Mouse (Mus musculus) G1E (cell line): Measurements from ENCODE around the gene Alkbh5.

Experiments used
- CTCF ChIP-seq: IDR thresholded peaks from 2 replicates; pipeline ENCODE4 v1.5.1; 2012; ENCODE audit warnings: low read depth, low read length, inconsistent platforms, mixed read lengths
- GATA1 ChIP-seq: IDR thresholded peaks from 2 replicates; pipeline ENCODE4 v1.6.1; 2012; ENCODE audit warnings: borderline replicate concordance, low read length, inconsistent platforms, mixed read lengths
- POLR2AphosphoS5 ChIP-seq: IDR thresholded peaks from 2 replicates; pipeline ENCODE4 v1.6.1; 2012; ENCODE audit warnings: low read depth, low read length, inconsistent platforms; ENCODE audit not compliant: insufficient replicate concordance
- TAL1 ChIP-seq: conservative IDR thresholded peaks from 2 replicates; pipeline ENCODE4 v1.6.1; 2012; ENCODE audit warnings: low read depth, low read length, inconsistent platforms, mixed read lengths

DNA sequence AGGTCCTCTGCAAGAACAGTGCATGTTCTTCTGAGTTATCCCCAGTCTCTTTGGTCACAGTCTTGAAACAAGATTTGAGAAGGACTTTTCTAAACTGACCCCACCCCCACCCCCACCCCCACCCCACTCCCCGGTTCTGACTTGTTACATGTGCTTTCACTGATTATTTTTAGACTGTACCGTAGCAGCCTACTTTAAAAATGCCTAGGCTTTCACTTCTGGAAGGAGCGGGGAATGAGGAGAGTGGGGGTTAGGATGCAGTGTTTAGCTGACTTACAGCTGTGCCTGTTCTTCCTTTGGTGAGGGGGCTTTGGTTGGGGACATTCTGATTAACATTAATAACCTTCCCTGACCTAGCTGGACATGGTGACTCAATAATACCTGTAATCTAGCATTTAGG is 11.9 kb downstream of the Alkbh5 start:
- TF ChIP-seq CTCF (no peak), GATA1 (no peak), TAL1 (no peak), POLR2AphosphoS5 (no peak)
